Mouse (Mus musculus) heart, embryonic 10.5 days (tissue): ENCODE data around the gene Cutc. TPM values are rescaled to one million over a fixed set of nuclear protein-coding genes. Genes with fewer than 3 reads are reported as not detected.

ENCODE experiments used
- DNase-seq: peaks from one replicate; pipeline ENCODE4 v3.0.0-alpha.2; 2017; ENCODE audit warnings: low spot score
- H3K27ac ChIP-seq: fragments of 300-500 bp; sonication (generic); 2 replicates; pipeline ENCODE4 v1.5.1; 2016; ENCODE audit warnings: mild to moderate bottlenecking
- H3K27me3 ChIP-seq: fragments of 300-500 bp; sonication (generic); 2 replicates; pipeline ENCODE4 v1.6.1; 2016; ENCODE audit warnings: mild to moderate bottlenecking; ENCODE audit not compliant: poor library complexity, insufficient read depth, severe bottlenecking
- H3K36me3 ChIP-seq: fragments of 300-500 bp; sonication (generic); 2 replicates; pipeline ENCODE4 v1.6.1; 2016; ENCODE audit warnings: mild to moderate bottlenecking, moderate library complexity
- H3K4me1 ChIP-seq: fragments of 300-500 bp; sonication (generic); 2 replicates; pipeline ENCODE4 v1.6.1; 2016; ENCODE audit warnings: mild to moderate bottlenecking
- H3K4me3 ChIP-seq: fragments of 300-500 bp; sonication (generic); 2 replicates; pipeline ENCODE4 v1.5.1; 2016; ENCODE audit warnings: mild to moderate bottlenecking, moderate library complexity
- H3K9me3 ChIP-seq: fragments of 300-500 bp; sonication (generic); 2 replicates; pipeline ENCODE4 v1.6.1; 2016; ENCODE audit warnings: mild to moderate bottlenecking, moderate library complexity
- WGBS: fragments of 180-500 bp; shearing (Covaris S2); methylation state at CpG from one replicate; pipeline ENCODE4 v1.1.7; 2016; 5-methylcytosine and 5-hydroxymethylcytosine counted together
- polyA plus RNA-seq: library from polyadenylated mRNA; unstranded; fragments of >200 nt; fragmentation: Nextera tagmentation; extraction: Ambion mirVana; gene quantifications from 2 replicates; pipeline ENCODE4 v1.2.1, GENCODE M21; 2016

The Cutc gene
- 10.1 and 14.9 TPM in 2 replicates for polyA plus RNA-seq

DNA sequence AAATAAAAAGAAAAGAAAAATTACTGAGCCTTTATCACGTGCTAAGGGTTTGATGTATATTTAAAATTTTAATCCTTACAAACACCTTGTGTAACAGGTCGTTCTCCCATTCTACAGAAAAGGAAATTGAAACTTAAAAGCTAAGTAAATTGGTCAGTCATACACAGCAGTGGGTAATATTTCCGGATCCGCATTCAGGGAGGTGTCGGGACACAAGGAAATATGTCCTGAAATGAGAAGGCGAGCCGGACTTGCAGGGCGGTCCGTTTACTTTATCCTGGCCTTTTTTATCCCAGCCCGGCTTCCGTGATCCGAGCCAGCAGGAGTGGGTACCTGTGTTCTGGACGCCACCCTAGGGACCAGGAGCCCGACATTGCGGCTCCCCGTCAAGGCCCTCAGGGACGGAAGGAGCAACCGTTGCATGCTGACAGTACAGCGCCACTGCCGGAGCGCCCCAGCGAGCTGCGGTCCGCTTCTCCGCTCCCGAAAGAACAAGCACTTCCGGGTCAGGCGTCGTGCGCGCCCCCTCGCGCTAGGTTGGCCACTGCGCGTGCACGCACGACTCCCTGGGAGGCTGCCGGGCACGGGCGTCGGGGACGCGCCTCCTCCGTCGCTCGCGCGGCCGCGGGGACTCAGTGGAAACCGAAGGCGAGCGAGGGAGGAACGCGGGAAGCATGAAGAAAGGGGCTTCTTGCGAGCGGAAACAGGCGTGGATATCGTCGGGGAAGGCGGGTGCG lies at the start of gene Cutc, which contains the start of gene Cox15:
Gene Cutc (plus strand): TSS at position 508 of the 737 bp plus-strand sequence.
Gene Cox15 (minus strand): TSS at position 512 of the 737 bp plus-strand sequence.
- no peaks in the 10 kb centered on the region for H3K9me3 ChIP-seq
- peaks cover 31% of the 10 kb centered on the region for H3K36me3 ChIP-seq
- H3K4me1 ChIP-seq: peaks cover 13% of the 10 kb centered on the region
- H3K27me3 ChIP-seq: no peaks in the 10 kb centered on the region
- DNase-seq: peak; percentile 96
- H3K4me3 ChIP-seq: peak within 1 kb of the TSS; percentile 70
- under 1% methylated on average over 62 of the region's 62 CpGs for WGBS
- H3K27ac ChIP-seq: peak within 1 kb of the TSS; percentile 92

DNA sequence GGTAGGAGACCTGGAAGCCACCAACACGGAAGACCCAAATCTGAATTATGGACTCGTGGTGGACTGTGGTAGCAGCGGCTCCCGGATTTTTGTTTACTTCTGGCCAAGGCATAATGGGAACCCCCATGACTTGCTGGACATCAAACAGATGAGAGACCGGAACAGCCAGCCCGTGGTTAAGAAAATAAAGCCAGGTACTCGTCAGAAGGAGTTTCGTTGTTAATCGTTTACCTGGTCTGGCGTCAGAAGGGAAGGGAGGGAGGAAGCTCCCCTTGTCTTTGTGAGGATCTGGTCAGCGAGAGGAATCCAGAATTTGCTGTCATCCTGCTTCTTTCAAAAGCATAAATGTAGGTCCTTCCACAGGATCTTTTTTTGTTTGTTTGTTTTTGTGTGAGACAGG lies 48.6 kb upstream of the Cutc start:
- peaks cover 71% of the 10 kb centered on the region for H3K36me3 ChIP-seq
- DNase-seq: no peak
- H3K4me1 ChIP-seq: no peaks in the 10 kb centered on the region
- H3K9me3 ChIP-seq: no peaks in the 10 kb centered on the region
- WGBS: 87% methylated on average over 11 of the region's 11 CpGs
- no peak overlapping the region for H3K27ac ChIP-seq
- peaks cover 48% of the 10 kb centered on the region for H3K27me3 ChIP-seq
- H3K4me3 ChIP-seq: no peak overlapping the region

DNA sequence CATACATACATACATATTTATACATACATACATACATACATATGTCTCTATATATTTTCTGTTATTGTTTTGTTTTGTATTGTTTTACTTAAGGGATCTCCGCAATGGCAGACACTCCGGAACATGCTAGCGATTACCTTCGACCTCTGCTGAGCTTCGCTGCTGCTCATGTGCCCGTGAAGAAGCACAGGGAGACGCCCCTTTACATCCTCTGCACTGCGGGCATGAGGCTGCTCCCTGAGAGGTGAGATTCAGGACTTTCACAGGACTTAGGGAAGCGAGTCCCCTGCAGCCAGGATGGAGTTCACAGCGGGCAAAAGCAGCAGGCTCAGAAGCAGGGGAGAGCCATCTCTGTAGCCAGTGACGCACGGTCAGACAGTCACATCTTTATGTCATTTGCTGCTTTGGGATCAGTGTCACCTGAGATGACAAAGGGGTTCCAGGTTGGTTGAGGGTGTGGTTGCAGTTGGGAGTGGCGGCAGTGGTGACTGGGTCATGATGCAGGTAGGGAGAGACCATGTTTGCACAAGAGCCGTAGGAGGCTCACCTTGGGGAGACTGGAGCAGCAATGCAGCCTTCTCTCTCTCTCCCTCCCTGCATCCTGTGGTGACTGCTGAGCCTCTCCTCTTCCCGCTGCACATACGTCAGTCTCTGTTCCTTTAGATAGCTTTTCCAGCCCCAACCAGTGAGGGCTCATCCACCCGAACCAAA lies 47.9 kb upstream of the Cutc start:
- H3K9me3 ChIP-seq: no peaks in the 10 kb centered on the region
- peaks cover 52% of the 10 kb centered on the region for H3K27me3 ChIP-seq
- peak; percentile 48 for DNase-seq
- peaks cover 68% of the 10 kb centered on the region for H3K36me3 ChIP-seq
- 85% methylated on average over 17 of the region's 17 CpGs for WGBS
- no peaks in the 10 kb centered on the region for H3K4me1 ChIP-seq
- no peak overlapping the region for H3K4me3 ChIP-seq
- no peak overlapping the region for H3K27ac ChIP-seq

DNA sequence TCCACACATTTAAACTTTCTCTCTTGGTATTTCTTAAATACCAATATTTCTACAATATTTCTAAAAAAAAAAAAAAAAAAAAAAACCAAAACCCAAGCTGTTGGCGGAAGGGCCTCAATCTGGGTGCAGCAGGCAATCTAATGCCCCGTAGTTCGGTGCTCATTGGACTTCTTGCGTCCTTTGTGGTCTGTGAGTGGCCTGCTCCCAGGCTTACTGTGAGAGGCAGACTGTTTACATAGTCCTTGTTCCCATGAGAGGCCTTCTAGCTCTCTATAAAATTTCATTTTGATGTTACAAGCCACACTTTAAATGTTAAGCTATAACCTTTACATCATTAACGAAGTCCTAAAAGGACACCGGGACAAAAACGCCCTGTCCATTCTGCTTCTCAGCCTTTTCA lies 44.6 kb upstream of the Cutc start:
- H3K36me3 ChIP-seq: peaks cover 50% of the 10 kb centered on the region
- H3K4me1 ChIP-seq: no peaks in the 10 kb centered on the region
- WGBS: 94% methylated on average over 7 of the region's 7 CpGs

DNA sequence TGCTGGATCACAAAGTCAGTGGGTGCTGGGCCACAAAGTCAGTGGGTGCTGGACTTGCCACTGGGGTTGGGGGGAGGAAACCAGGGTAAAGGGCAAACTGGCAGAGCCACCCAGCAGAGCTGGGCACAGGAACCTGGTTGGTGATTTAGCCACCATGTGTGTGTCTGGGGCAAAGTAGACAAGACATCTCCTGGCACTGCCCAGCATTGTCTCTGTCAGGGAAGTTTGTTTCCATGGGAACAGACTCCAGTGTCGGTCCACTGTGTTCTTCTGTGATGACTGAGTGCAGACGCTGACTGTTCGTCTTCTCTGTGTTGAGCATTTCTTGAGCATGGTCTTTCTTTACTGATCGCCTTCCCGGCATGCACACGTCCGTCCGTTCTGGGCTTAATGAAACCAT lies 43.5 kb upstream of the Cutc start:
- Histone ChIP-seq H3K9me3 (no peaks in the 10 kb centered on the region), H3K4me1 (no peaks in the 10 kb centered on the region), H3K36me3 (peaks cover 49% of the 10 kb centered on the region), H3K27ac (no peak overlapping the region), H3K4me3 (no peak overlapping the region), H3K27me3 (peaks cover 85% of the 10 kb centered on the region)
- 89% methylated on average over 8 of the region's 8 CpGs for whole genome bisulfite sequencing
- peak; percentile 67 for DNase-seq

More for the DNA sequence above, 44.6 kb upstream of the Cutc start:
- DNase-seq: no peak
- Histone ChIP-seq H3K27ac (no peak overlapping the region), H3K4me3 (no peak overlapping the region), H3K9me3 (no peaks in the 10 kb centered on the region), H3K27me3 (peaks cover 78% of the 10 kb centered on the region)

DNA sequence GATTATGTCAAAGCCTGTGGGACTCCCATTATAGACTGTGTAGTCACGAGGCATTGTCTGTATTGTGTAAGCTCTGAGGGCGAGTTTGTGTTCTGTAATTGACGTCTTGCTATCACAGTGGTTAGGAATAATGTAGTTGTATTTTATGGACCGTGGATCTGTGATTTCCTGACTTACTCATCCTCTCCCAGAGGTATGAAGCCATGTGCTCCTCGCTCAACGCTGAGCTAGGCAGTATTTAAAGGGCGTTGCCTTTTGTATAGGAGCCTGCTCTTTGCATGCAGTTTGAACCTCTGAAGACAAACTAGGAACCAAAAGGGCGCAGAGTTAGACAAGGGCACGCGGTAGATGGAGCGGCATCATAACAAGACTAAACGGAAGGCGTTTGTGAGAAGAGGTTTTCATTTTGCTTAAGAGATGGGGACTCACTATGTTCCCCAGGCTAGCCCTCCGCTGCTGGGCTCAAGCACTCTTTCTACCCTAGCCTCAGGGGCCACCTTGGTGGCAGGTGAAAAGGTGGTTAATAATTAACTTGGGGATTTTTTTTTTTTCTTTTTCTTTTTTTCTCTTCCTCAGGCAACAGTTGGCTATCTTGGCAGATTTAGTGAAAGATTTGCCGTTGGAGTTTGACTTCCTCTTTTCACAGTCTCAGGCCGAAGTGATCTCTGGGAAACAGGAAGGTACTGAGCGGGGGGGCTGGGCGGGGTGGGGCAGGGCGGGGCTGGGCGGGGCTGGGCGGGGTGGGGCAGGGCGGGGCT lies 41.5 kb upstream of the Cutc start:
- DNase-seq: no peak
- no peaks in the 10 kb centered on the region for H3K4me1 ChIP-seq
- no peaks in the 10 kb centered on the region for H3K9me3 ChIP-seq
- peaks cover 74% of the 10 kb centered on the region for H3K27me3 ChIP-seq
- H3K36me3 ChIP-seq: peaks cover 41% of the 10 kb centered on the region
- no peak overlapping the region for H3K27ac ChIP-seq
- WGBS: 57% methylated on average over 22 of the region's 22 CpGs
- no peak overlapping the region for H3K4me3 ChIP-seq

DNA sequence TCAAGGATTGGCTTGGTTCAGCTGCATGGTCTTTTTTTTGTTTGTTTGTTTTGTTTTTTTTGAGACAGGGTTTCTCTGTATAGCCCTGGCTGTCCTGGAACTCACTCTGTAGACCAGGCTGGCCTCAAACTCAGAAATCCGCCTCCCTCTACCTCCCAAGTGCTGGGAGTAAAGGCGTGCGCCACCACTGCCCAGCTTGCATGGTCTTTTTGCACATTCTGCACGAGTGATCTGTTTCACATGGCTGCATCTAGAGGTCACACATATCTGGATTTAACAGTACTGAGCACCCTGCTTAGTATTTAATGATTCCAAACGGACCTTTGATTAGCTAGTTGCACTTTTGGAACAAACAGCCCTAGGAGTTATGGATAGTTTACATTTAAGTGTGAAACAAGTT lies 40.8 kb upstream of the Cutc start:
- H3K9me3 ChIP-seq: no peaks in the 10 kb centered on the region
- H3K4me3 ChIP-seq: no peak overlapping the region
- peaks cover 39% of the 10 kb centered on the region for H3K36me3 ChIP-seq
- H3K4me1 ChIP-seq: no peaks in the 10 kb centered on the region
- no peak overlapping the region for H3K27ac ChIP-seq
- 72% methylated on average over 5 of the region's 5 CpGs for WGBS
- no peak for DNase-seq
- H3K27me3 ChIP-seq: peaks cover 68% of the 10 kb centered on the region

DNA sequence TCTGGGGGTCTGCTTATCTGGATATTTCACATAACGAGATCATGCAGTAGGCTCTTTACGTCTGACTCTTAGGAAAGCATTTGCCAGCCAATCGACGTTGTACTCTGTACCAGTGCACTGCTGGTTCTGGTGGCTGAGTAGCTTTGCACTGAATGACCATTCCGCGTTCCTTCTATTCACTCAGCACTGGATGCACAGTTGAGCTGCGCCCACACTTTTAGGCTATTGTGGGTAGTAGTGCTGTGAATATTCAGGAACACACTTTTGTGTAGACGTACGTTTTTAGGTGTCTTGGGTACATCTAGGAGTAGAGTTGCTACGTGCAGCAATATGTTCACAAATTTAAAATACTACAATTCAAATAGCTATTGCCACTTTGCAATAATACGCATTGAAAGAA lies 32.7 kb upstream of the Cutc start:
- Histone ChIP-seq H3K27me3 (peaks cover 73% of the 10 kb centered on the region), H3K4me3 (no peak overlapping the region), H3K4me1 (peaks cover 4% of the 10 kb centered on the region; the same call in 1 of the 2 replicates), H3K27ac (no peak overlapping the region), H3K36me3 (peaks cover 53% of the 10 kb centered on the region), H3K9me3 (no peaks in the 10 kb centered on the region)
- DNase-seq: no peak
- WGBS: 92% methylated on average over 11 of the region's 11 CpGs

DNA sequence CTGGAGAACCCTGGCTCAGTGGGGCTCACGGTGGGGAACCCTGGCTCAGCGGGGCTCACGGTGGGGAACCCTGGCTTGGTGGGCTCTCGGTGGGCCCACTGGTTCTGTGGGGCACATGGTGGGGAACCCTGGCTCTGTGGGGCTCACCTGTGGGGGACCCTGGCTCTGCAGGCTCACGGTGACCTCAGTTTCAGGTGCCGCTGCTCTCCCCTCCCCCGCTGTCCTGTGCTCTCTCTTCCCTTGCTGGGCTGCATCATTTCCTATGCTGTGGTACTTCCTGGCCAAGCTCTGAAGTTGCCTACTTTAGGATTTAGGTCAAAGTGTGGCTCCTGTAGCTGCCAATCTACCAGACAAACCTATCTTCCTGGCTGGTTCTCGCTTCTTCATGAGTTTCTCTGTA lies 29.9 kb upstream of the Cutc start:
- H3K36me3 ChIP-seq: peaks cover 66% of the 10 kb centered on the region
- no peak overlapping the region for H3K4me3 ChIP-seq
- peaks cover 4% of the 10 kb centered on the region; the same call in 1 of the 2 replicates for H3K4me1 ChIP-seq
- H3K27ac ChIP-seq: no peak overlapping the region
- DNase-seq: no peak
- 60% methylated on average over 8 of the region's 8 CpGs for WGBS
- peaks cover 83% of the 10 kb centered on the region for H3K27me3 ChIP-seq
- H3K9me3 ChIP-seq: no peaks in the 10 kb centered on the region

DNA sequence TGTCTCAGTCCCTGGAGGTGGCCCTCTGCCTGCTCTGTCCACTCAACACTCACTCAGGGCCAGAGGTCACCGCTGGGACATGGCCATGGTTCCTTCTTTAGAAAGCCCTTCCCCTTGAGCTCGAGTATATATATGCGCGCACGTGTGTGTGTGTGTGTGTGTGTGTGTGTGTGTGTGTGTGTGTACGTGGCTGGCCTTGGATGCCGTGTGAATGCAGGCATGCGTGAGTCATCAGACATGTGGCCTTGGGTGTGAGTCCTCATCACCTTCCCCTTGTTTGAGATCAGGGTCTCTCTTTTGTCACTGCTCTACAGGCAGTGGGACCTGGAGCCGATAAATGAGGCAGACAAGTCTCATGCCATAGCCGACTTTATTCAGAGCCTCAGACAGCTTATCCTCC lies 29.3 kb upstream of the Cutc start:
- Histone ChIP-seq H3K36me3 (peaks cover 66% of the 10 kb centered on the region), H3K9me3 (no peaks in the 10 kb centered on the region)

DNA sequence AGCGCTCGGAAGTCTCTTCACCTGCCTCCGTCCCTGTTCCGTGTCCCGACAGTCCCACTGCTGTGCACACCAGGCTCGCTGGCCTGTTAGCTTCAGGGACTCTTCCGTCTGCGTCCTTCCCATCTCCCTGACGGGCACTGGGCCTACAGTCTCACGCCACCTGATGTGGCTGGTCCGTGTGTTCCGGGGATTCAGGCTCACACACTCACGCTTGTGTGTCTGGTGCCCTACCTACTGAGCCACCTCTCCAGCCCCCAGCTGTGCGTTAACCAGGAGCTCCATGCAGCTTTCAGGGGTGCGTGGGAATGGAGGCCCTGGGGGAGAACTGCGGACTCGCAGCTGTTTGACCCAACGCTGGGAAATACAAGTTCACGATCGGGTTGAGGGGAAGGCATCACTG lies 28.6 kb upstream of the Cutc start:
- peaks cover 4% of the 10 kb centered on the region; the same call in 1 of the 2 replicates for H3K4me1 ChIP-seq
- WGBS: 93% methylated on average over 20 of the region's 20 CpGs
- H3K36me3 ChIP-seq: peaks cover 62% of the 10 kb centered on the region
- no peak for DNase-seq
- no peaks in the 10 kb centered on the region for H3K9me3 ChIP-seq
- no peak overlapping the region for H3K4me3 ChIP-seq
- H3K27ac ChIP-seq: no peak overlapping the region
- H3K27me3 ChIP-seq: peaks cover 77% of the 10 kb centered on the region

More for the DNA sequence above, 29.3 kb upstream of the Cutc start:
- DNase-seq: no peak
- Histone ChIP-seq H3K4me1 (peaks cover 4% of the 10 kb centered on the region; the same call in 1 of the 2 replicates), H3K27me3 (peaks cover 83% of the 10 kb centered on the region), H3K27ac (no peak overlapping the region), H3K4me3 (no peak overlapping the region)
- WGBS: 81% methylated on average over 10 of the region's 10 CpGs

DNA sequence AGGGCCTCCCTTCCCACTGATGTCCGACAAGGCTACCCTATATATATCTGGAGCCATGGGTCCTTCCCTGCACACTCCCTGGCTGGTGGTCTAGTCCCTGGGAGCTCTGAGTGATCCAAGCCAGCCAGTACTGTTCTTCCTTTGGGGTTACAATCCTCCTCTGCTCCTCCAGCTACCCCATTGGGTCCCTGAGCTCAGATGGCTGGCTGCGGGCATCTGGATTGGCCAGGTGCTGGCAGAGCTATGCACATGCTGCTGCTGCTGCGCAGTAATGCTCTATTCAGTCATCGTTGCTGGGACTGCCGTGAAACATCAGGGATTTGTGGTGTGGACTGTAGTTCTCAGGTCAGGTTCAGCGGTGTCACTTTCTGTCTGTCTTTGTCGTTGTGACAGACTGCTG lies 28.0 kb upstream of the Cutc start:
- H3K4me1 ChIP-seq: peaks cover 9% of the 10 kb centered on the region
- no peak for DNase-seq
- no peak overlapping the region for H3K4me3 ChIP-seq
- peaks cover 60% of the 10 kb centered on the region for H3K36me3 ChIP-seq
- H3K9me3 ChIP-seq: no peaks in the 10 kb centered on the region
- peaks cover 71% of the 10 kb centered on the region for H3K27me3 ChIP-seq
- whole genome bisulfite sequencing: 84% methylated on average over 7 of the region's 7 CpGs
- H3K27ac ChIP-seq: no peak overlapping the region
